Mouse (Mus musculus) heart, adult 2 months (tissue): Measurements from ENCODE around the gene Dpm1.

ENCODE experiments used
- CTCF ChIP-seq: fragments of 200-600 bp; IDR thresholded peaks from 2 replicates; pipeline ENCODE4 v1.8.1; 2022; ENCODE audit warnings: antibody characterized with exemption, mild to moderate bottlenecking, moderate library complexity
- EP300 ChIP-seq: fragments of 200-500 bp; IDR thresholded peaks from 2 replicates; pipeline ENCODE4 v1.6.1; 2011; ENCODE audit warnings: low read depth, low read length, control low read depth; ENCODE audit not compliant: insufficient read depth
- POLR2A ChIP-seq: fragments of 200-500 bp; IDR thresholded peaks from 2 replicates; pipeline ENCODE4 v1.6.1; 2011; ENCODE audit warnings: mild to moderate bottlenecking, low read depth, low read length, control low read depth; ENCODE audit not compliant: insufficient read depth

GRCm38 (mm10) chr2:168242841-168243240 is 12.4 kb upstream of the Dpm1 start:
- TF ChIP-seq CTCF = no peak
- no peak for TF ChIP-seq EP300
- TF ChIP-seq POLR2A = no peak
